Mouse (Mus musculus): ENCODE results near the gene Scn11a.

The Scn11a gene

DNA sequence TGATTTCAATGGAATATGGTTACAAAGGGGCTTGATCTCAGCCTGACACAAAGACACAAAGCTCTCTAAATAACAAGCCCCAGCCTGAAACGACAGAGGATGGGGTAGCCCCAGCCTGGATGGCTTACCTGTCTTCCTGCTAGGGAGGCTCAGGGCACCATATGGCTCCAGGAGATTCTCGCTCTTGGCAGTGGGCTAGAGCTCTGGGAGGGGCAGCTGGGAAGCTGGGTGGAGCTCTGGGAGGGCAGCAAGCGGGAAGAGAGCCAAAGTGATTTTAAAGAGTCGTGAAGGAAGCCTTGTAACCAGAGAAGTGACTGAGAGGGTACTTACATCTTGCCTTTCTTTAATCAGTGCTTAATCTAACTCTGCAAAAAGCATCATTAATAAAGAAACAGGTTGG is at the start of gene Scn11a:
Gene Scn11a, minus strand, starts transcription at position 160 of the 400 bp plus-strand sequence.
- DNase-seq (ENCODE audit: low spot score in 2 of 2), result no peak

- DNase-seq (ENCODE audit: low spot score in 2 of 2), result no peak
Measured at GRCm38 (mm10) chr9:119854170-119854569, 28.9 kb upstream of the Scn11a start.

DNA sequence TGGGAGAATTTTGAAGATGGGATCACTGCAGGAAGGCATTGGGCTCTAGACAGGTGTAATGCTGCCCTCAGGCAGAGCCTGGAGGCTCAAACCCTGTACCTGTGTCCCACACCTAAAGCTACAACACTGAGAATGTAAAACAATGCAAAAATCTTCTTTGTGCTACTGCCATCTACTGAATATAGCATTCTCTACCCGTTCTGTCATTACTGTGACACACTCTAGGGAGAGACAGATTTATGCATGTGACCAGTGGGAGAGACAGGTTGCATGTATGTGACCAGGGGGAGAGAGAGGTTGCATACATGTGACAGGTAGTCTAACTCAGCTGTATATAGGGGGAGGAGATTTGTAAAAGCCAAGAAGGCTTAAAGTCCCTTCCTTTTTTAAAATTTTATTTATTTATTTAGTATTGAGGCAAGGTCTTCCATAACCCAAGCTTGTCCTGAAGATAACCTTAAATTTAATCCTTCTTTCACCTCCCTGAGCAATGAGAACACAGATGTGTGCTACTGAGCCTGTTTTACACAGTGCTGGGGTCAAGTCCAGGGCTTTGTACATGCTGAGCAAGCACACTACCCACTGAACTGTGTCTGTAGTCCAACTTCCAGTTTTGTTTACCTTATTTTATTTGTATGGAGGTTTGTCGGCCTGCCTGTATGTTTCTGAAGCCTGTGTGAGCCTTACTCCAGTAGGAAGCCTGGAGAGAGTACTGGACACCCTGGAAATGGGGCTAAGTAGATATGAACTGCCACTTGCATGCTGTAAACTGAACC is 28.0 kb upstream of the Scn11a start:
- DNase-seq (ENCODE audit: low spot score in 2 of 2), result no peak

DNA sequence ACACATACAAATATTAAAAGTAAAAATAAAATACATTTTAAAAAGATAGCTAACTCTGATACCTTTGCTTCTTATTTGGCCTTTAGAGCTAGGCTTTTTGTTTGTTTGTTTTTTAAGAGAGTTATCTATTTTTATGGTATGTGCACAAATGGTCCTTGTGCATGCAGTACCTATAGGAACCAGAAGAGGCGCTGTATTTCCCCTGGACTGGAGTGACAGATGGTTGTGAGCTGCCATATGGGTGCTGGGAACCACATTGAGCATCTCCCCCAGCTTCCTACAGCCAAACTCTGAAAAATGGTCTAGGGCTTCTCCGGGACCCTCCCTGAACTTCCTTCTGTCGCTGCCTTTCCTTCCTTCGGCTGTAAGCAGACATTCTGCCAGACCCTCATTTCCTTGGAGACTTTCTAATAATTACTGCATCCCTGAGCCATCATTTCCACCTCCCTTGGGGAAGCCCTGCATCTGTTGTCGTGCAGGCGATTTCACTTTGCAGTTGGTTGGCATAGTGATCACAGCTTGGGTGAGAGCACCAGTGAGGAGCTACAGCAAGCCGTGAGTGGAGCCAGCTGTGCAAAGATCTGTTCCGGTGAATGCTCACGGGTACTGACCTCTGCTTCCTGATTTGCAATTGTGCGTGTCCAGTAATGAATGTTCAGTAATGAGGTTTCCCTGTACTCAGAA is 27.2 kb upstream of the Scn11a start:
- no peak for DNase-seq (ENCODE audit: low spot score in 2 of 2)

DNA sequence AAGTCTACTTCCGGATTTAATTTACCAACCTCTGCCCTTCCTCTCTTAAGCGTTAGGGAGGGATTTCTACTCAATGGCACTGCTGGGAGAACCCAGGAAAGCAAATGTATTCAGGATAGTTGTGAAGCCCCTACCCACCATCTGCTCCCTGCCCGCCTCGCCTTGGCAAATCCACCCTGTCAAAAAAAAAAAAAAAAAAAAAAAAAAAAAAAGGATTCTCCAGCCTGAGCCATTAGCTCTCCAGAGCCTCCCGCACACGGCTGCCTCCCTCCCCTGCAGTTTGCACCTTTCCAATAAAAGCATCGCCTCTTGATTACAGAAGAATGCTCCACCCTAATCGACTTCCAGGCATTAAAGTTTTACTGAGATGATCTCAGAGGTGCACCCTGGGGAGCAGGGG is 24.0 kb upstream of the Scn11a start:
- no peak for DNase-seq (ENCODE audit: low spot score in 2 of 2)

GRCm38 (mm10) chr9:119848671-119849070 is 23.4 kb upstream of the Scn11a start:
- no peak for DNase-seq (ENCODE audit: low spot score in 2 of 2)

- no peak for DNase-seq (ENCODE audit: low spot score in 2 of 2)
Measured at GRCm38 (mm10) chr9:119847187-119847586, 21.9 kb upstream of the Scn11a start.

- DNase-seq (ENCODE audit: low spot score in 2 of 2), result no peak
Measured at GRCm38 (mm10) chr9:119844724-119845123, 19.5 kb upstream of the Scn11a start.

- no peak for DNase-seq (ENCODE audit: low spot score in 2 of 2)
Measured at GRCm38 (mm10) chr9:119843549-119843948, 18.3 kb upstream of the Scn11a start.

- no peak for DNase-seq (ENCODE audit: low spot score in 2 of 2)
Measured at GRCm38 (mm10) chr9:119842541-119843169, 17.4 kb upstream of the Scn11a start.

- DNase-seq (ENCODE audit: low spot score in 2 of 2), result no peak
Measured at GRCm38 (mm10) chr9:119842091-119842490, 16.8 kb upstream of the Scn11a start.

DNA sequence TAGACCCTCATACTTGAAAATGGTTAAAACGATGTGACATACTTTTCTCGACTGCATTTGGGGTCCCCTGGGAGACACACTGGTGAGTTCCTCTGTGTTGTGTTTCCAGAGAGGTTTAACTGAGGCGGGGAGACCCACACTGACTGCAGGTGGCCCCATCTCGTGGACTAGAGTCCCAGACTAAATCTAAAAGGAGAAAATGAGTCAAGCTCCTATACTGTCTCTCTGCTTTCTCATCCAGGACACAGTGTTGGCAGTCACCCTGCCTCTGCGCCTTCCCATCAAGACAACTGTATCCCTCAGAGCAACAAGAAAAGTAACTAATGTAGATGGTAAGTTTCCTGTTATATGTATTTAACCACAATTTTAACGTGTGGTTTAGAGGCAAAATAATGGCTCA is 15.9 kb upstream of the Scn11a start:
- DNase-seq (ENCODE audit: low spot score in 2 of 2), result no peak

DNA sequence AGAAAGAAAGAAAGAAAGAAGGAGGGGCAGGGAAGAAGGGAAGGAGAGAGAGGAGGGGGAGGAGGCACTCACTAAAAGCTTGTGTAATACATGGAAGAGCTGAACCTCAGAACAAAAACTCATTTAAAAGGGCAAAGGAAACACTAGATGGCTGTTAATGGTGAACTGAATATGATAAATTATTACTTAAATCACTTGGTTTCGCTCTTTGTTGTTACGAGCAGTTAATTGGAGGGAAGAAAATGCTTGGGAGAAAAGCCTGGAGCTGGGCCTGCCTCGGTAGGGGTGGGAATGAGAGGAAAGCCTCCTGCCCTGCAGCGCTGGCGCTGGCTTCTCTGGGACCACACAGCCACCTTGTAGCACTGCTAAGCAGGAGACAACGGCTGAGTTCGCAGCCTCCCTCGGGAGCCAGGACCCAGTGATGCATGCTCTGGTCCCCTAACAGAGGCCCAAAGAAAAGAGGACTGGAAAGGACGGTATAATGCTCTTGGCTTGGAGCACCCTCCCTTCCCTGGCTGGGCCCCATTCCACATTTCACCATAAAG is 10.4 kb upstream of the Scn11a start:
- no peak for DNase-seq (ENCODE audit: low spot score in 2 of 2)

DNA sequence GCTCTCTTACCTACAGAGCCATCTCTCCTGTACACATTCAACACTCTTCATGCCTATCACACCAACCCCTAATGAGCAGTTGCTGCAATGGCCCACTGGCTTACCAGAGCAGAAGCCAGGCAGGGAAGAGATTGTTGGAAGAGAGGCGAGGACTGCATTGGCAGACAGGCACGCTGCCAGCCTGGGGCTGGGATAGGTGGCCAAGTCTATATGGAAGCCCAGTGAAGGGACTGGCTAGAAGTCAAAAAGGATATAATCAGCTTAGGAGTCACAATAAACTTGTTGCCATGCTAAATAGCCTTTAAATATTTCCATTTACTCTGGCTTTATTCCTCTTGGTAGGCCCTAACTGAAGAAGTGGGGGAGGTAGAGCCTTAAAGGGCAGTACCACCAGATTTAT is 5.7 kb upstream of the Scn11a start:
- no peak for DNase-seq (ENCODE audit: low spot score in 2 of 2)

- DNase-seq (ENCODE audit: low spot score in 2 of 2), result no peak
Measured at GRCm38 (mm10) chr9:119823722-119824121, 1.5 kb downstream of the Scn11a start.

DNA sequence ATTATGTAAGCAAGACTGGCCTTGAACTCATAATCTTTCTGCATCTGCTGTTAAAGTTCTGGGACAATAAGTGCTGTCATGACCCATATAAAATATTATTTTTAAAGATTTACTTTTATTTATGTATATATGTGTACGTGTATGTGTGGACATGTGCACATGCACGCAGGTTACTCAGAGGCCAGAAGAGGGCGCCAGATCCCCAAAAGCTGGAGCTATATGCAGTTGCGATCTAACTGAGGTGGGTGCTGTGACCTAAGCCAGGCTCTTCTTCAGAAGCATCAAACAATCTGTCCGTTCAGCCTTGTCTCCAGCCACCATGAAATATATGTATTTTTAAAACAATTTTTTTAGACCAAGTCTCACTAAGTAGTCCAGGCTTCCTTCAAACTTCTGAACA is 11.6 kb downstream of the Scn11a start:
- DNase-seq (ENCODE audit: low spot score in 2 of 2), result no peak

DNA sequence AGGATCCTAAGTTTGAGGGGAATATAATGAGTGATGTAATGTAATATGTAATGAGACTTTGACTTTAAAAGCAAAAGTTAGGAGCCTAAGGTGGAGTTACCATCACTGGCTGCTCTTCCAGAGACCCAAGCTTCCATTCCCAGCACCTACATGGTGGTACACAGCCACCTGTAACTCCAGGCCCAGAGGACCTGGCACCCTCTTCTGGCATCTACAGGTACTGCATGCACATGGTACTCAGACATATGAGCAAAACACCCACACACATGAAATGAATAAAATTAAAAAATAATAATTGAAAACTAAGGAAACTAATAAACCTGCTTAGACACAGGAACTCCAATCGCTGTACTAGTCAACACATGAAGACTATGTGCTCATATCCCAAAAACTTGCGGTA is 18.8 kb downstream of the Scn11a start:
- DNase-seq (ENCODE audit: low spot score in 2 of 2), result no peak

GRCm38 (mm10) chr9:119804501-119804847 is 20.8 kb downstream of the Scn11a start:
- no peak for DNase-seq (ENCODE audit: low spot score in 2 of 2)

GRCm38 (mm10) chr9:119803845-119804500 is 21.3 kb downstream of the Scn11a start:
- DNase-seq (ENCODE audit: low spot score in 2 of 2), result no peak

- no peak for DNase-seq (ENCODE audit: low spot score in 2 of 2)
Measured at GRCm38 (mm10) chr9:119803169-119803827, 22.0 kb downstream of the Scn11a start.

GRCm38 (mm10) chr9:119801460-119801859 is 23.8 kb downstream of the Scn11a start:
- no peak for DNase-seq (ENCODE audit: low spot score in 2 of 2)

GRCm38 (mm10) chr9:119796791-119797190 is 28.5 kb downstream of the Scn11a start:
- DNase-seq (ENCODE audit: low spot score in 2 of 2), result no peak
